ENCODE assay signal across 18 mouse cellular contexts in genomic region chr11:119420426-119420825, GRCm38 (mm10). TPM values are rescaled to one million over a fixed set of nuclear protein-coding genes. Genes with fewer than 3 reads are reported as not detected.
DNase-seq lines count a peak whose midpoint lies in the region; ATAC-seq lines count a peak whose summit lies in the region.
"Had no signal": no experiment of that assay in that cellular context is flagged by ENCODE, and none has a peak within 500 bp of the region (broad histone marks: within the 10 kb centered on the region; RNA-seq: fewer than 3 reads in every experiment).

No protein-coding gene starts in this region.

- peaks cover 8% of the 10 kb centered on the region for H3K4me1 ChIP-seq in lung, embryonic 16.5 days (replicated peaks; ENCODE audit: control insufficient read depth, insufficient read depth, low read length)
- peaks cover 2% of the 10 kb centered on the region; the same call in 1 of the 2 replicates for H3K4me1 ChIP-seq in embryonic facial prominence, embryonic 11.5 days (ENCODE audit: control insufficient read depth, insufficient read depth, low read length)
- peaks cover 16% of the 10 kb centered on the region for H3K4me1 ChIP-seq in limb, embryonic 13.5 days
- peaks cover 12% of the 10 kb centered on the region; the same call in 1 of the 2 replicates for H3K4me1 ChIP-seq in kidney, embryonic 16.5 days (ENCODE audit: insufficient read depth, low read length)

- H3K27me3 ChIP-seq in lung, embryonic 16.5 days (ENCODE audit: control insufficient read depth, insufficient read depth, low read depth, low read length), result no peaks in the 10 kb centered on the region
- H3K27me3 ChIP-seq in embryonic facial prominence, embryonic 11.5 days (ENCODE audit: control insufficient read depth, insufficient read depth, low read length), result no peaks in the 10 kb centered on the region
- H3K27me3 ChIP-seq in limb, embryonic 13.5 days, result no peaks in the 10 kb centered on the region
- H3K27me3 ChIP-seq in kidney, embryonic 16.5 days (ENCODE audit: insufficient read depth, low read length), result no peaks in the 10 kb centered on the region
- H3K27me3 ChIP-seq: liver, embryonic 15.5 days had no signal

- H3K9me3 ChIP-seq in lung, embryonic 16.5 days (ENCODE audit: control insufficient read depth, low read length), result no peaks in the 10 kb centered on the region
- no peaks in the 10 kb centered on the region for H3K9me3 ChIP-seq in embryonic facial prominence, embryonic 11.5 days (replicated peaks; ENCODE audit: control insufficient read depth, low read length)
- H3K9me3 ChIP-seq in limb, embryonic 13.5 days, result no peaks in the 10 kb centered on the region
- no peaks in the 10 kb centered on the region for H3K9me3 ChIP-seq in kidney, embryonic 16.5 days (ENCODE audit: low read length)
- H3K9me3 ChIP-seq: liver, embryonic 15.5 days had no signal

- no peak overlapping the region for H3K9ac ChIP-seq in lung, embryonic 16.5 days (ENCODE audit: low read length)
- no peak overlapping the region for H3K9ac ChIP-seq in embryonic facial prominence, embryonic 11.5 days (replicated peaks; ENCODE audit: low read length)
- H3K9ac ChIP-seq in limb, embryonic 13.5 days, result no peak overlapping the region
- no peak overlapping the region for H3K9ac ChIP-seq in kidney, embryonic 16.5 days (replicated peaks; ENCODE audit: low read length)
- H3K9ac ChIP-seq: liver, embryonic 15.5 days had no signal

- peak overlapping the region; percentile 80 for H3K27ac ChIP-seq in lung, embryonic 16.5 days (ENCODE audit: low read length)
- H3K27ac ChIP-seq in embryonic facial prominence, embryonic 11.5 days (replicated peaks; ENCODE audit: low read depth, low read length), result peak overlapping the region; percentile 20; the same call in 1 of the 2 replicates
- 0 out of 2 replicates have a peak overlapping the region, but pooled peaks have one; percentile 55 for H3K27ac ChIP-seq in limb, embryonic 13.5 days
- no peak overlapping the region for H3K27ac ChIP-seq in kidney, embryonic 16.5 days (ENCODE audit: low read length)
- H3K27ac ChIP-seq: kidney, postnatal 0 days; left cerebral cortex, adult 2 months; liver, embryonic 15.5 days had no signal

- H3K36me3 ChIP-seq in lung, embryonic 16.5 days (ENCODE audit: control insufficient read depth, insufficient read depth, low read length), result peaks cover 5% of the 10 kb centered on the region; the same call in 1 of the 2 replicates
- no peaks in the 10 kb centered on the region for H3K36me3 ChIP-seq in embryonic facial prominence, embryonic 11.5 days (replicated peaks; ENCODE audit: control insufficient read depth, insufficient read depth, low read depth, low read length)
- peaks cover 5% of the 10 kb centered on the region; the same call in 1 of the 2 replicates for H3K36me3 ChIP-seq in limb, embryonic 13.5 days
- peaks cover 3% of the 10 kb centered on the region for H3K36me3 ChIP-seq in kidney, embryonic 16.5 days (ENCODE audit: insufficient read depth, low read length)

- no peak overlapping the region for H3K4me2 ChIP-seq in lung, embryonic 16.5 days (ENCODE audit: low read depth, low read length)
- no peak overlapping the region for H3K4me2 ChIP-seq in embryonic facial prominence, embryonic 11.5 days (ENCODE audit: low read depth, low read length)
- H3K4me2 ChIP-seq in limb, embryonic 13.5 days (replicated peaks), result no peak overlapping the region
- H3K4me2 ChIP-seq in kidney, embryonic 16.5 days (replicated peaks; ENCODE audit: low read depth, low read length), result no peak overlapping the region
- H3K4me2 ChIP-seq: liver, embryonic 15.5 days; midbrain, embryonic 11.5 days had no signal

- no peak overlapping the region for H3K4me3 ChIP-seq in lung, embryonic 16.5 days (ENCODE audit: low read length)
- no peak overlapping the region for H3K4me3 ChIP-seq in embryonic facial prominence, embryonic 11.5 days (ENCODE audit: low read depth, low read length)
- H3K4me3 ChIP-seq in limb, embryonic 13.5 days, result no peak overlapping the region
- no peak overlapping the region for H3K4me3 ChIP-seq in kidney, embryonic 16.5 days (ENCODE audit: low read length)
- H3K4me3 ChIP-seq: left cerebral cortex, adult 2 months; liver, embryonic 15.5 days had no signal

- 68% methylated on average over 5 of the region's 5 CpGs for WGBS in lung, embryonic 16.5 days
- 75% methylated on average over 5 of the region's 5 CpGs for WGBS in embryonic facial prominence, embryonic 11.5 days
- 82% methylated on average over 5 of the region's 5 CpGs for WGBS in limb, embryonic 13.5 days
- WGBS in kidney, embryonic 16.5 days, result 80% methylated on average over 5 of the region's 5 CpGs

- ATAC-seq in lung, embryonic 16.5 days (ENCODE audit: low read depth), result no peak
- ATAC-seq in embryonic facial prominence, embryonic 11.5 days (replicated peaks; ENCODE audit: insufficient number of reproducible peaks, low FRiP score, low TSS enrichment, low read depth), result no peak; the same call in 1 of the 2 replicates
- ATAC-seq in limb, embryonic 13.5 days (ENCODE audit: low FRiP score, low read depth), result no peak
- no peak for ATAC-seq in kidney, embryonic 16.5 days (ENCODE audit: low FRiP score, low TSS enrichment)
- ATAC-seq: activated CD4-positive, CD25-positive, alpha-beta regulatory T cell, adult 4 months; forebrain, embryonic 14.5 days had no signal

- DNase-seq in lung, postnatal 10 days, result no peak
- DNase-seq in embryonic facial prominence, embryonic 11.5 days (ENCODE audit: low spot score), result no peak
- DNase-seq in thymus, postnatal 36 days, result peak; percentile 29 to 51
- DNase-seq in layer of hippocampus, adult 11-12 months (ENCODE audit: low spot score), result no peak
- DNase-seq: adrenal gland, postnatal 14 days; cerebellum, adult 9-11 months; gastrocnemius, postnatal 10 days; heart, adult 11 months; kidney, adult 11 months had no signal

RNA-seq across cellular contexts. Expression of gene Rnf213, which starts 27.5 kb away (rescaled TPM):
- polyA plus RNA-seq in lung, embryonic 16.5 days (2015; fragmentation: Nextera tagmentation; extraction: Ambion mirVana), result 6.8 and 7.5 TPM in 2 replicates
- 1.7 and 1.8 TPM in 2 replicates for polyA plus RNA-seq in embryonic facial prominence, embryonic 11.5 days (2014; fragmentation: Nextera tagmentation; extraction: Ambion mirVana)
- polyA plus RNA-seq in limb, embryonic 13.5 days (2015; fragmentation: Nextera tagmentation; extraction: Ambion mirVana), result 3.2 and 3.5 TPM in 2 replicates
- polyA plus RNA-seq in kidney, embryonic 16.5 days (2015; fragmentation: Nextera tagmentation; extraction: Ambion mirVana), result 5.5 and 5.6 TPM in 2 replicates

Comparison
In these comparisons a context has a peak if more than half of its experiments do, and no peak if none do; other contexts are left out.
1. DNase-seq: peak in thymus, postnatal 36 days (2 of 2); none in lung, postnatal 10 days (single experiment), embryonic facial prominence, embryonic 11.5 days (single experiment) and layer of hippocampus, adult 11-12 months (single experiment).